Mouse (Mus musculus): Measurements from ENCODE around the gene Zfhx3. TPM values are rescaled to one million over a fixed set of nuclear protein-coding genes. Genes with fewer than 3 reads are reported as not detected.

The Zfhx3 gene
- polyA plus RNA-seq, 1 experiment from 2014 or later: 3.3 TPM

GRCm38 (mm10) chr8:107980618-107981017, 38.2 kb downstream of the Zfhx3 start:
- Histone ChIP-seq H3K9me3 (replicated peaks; ENCODE audit: control insufficient read depth, low read length) (no peaks in the 10 kb centered on the region), H3K36me3 (ENCODE audit: control insufficient read depth, insufficient read depth) (no peaks in the 10 kb centered on the region), H3K4me1 (ENCODE audit: control insufficient read depth, insufficient read depth, low read length) (no peaks in the 10 kb centered on the region), H3K9ac (ENCODE audit: low read length) (no peak overlapping the region), H3K27ac (ENCODE audit: low read length) (no peak overlapping the region), H3K4me2 (ENCODE audit: low read depth, low read length) (no peak overlapping the region), H3K4me3 (ENCODE audit: low read length) (no peak overlapping the region), H3K27me3 (ENCODE audit: control insufficient read depth, insufficient read depth, low read length) (no peaks in the 10 kb centered on the region)
- no peak for ATAC-seq (replicated peaks; ENCODE audit: extremely low read depth, insufficient read depth, low FRiP score)
- whole genome bisulfite sequencing: 62% methylated on average over 10 of the region's 10 CpGs

DNA sequence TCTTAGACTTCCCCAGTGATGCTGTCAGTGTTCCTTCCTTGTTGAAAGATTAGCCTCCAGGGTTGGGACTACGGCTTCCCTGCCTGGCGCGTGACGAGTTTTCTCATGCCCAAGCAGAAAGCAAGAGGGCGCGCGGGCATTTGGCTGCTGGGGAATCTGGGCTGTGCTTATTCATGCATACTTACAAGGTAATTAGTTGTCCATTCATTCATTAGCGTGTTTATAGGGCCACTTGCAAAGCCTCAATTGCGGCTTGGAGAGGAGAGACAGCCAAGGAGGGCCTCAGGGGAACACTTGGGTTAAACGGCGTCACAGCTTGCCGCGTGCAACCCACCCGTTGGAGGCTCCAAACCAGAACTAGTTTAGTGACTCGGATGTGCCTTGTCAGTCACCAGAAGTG, 44.2 kb downstream of the Zfhx3 start:
- Histone ChIP-seq H3K4me3 (ENCODE audit: low read length) (no peak overlapping the region), H3K27ac (ENCODE audit: low read length) (no peak overlapping the region), H3K4me1 (ENCODE audit: control insufficient read depth, insufficient read depth, low read length) (no peaks in the 10 kb centered on the region), H3K27me3 (ENCODE audit: control insufficient read depth, insufficient read depth, low read length) (no peaks in the 10 kb centered on the region), H3K9me3 (replicated peaks; ENCODE audit: control insufficient read depth, low read length) (no peaks in the 10 kb centered on the region), H3K36me3 (ENCODE audit: control insufficient read depth, insufficient read depth) (no peaks in the 10 kb centered on the region), H3K9ac (ENCODE audit: low read length) (no peak overlapping the region), H3K4me2 (ENCODE audit: low read depth, low read length) (no peak overlapping the region)
- ATAC-seq (replicated peaks; ENCODE audit: extremely low read depth, insufficient read depth, low FRiP score): no peak
- 82% methylated on average over 15 of the region's 15 CpGs for WGBS

- no peak overlapping the region for H3K4me3 ChIP-seq (ENCODE audit: low read length)
- no peaks in the 10 kb centered on the region for H3K36me3 ChIP-seq (ENCODE audit: control insufficient read depth, insufficient read depth)
- H3K4me2 ChIP-seq (ENCODE audit: low read depth, low read length): no peak overlapping the region
- no peaks in the 10 kb centered on the region for H3K27me3 ChIP-seq (ENCODE audit: control insufficient read depth, insufficient read depth, low read length)
- 66% methylated on average over 10 of the region's 10 CpGs for WGBS
- ATAC-seq (replicated peaks; ENCODE audit: extremely low read depth, insufficient read depth, low FRiP score): no peak; the same call in 1 of the 2 replicates
- H3K9me3 ChIP-seq (replicated peaks; ENCODE audit: control insufficient read depth, low read length): no peaks in the 10 kb centered on the region
- no peak overlapping the region for H3K9ac ChIP-seq (ENCODE audit: low read length)
- no peak overlapping the region for H3K27ac ChIP-seq (ENCODE audit: low read length)
- no peaks in the 10 kb centered on the region for H3K4me1 ChIP-seq (ENCODE audit: control insufficient read depth, insufficient read depth, low read length)
These were observed 56.4 kb downstream of the Zfhx3 start for GRCm38 (mm10) chr8:107998874-107999273.

DNA sequence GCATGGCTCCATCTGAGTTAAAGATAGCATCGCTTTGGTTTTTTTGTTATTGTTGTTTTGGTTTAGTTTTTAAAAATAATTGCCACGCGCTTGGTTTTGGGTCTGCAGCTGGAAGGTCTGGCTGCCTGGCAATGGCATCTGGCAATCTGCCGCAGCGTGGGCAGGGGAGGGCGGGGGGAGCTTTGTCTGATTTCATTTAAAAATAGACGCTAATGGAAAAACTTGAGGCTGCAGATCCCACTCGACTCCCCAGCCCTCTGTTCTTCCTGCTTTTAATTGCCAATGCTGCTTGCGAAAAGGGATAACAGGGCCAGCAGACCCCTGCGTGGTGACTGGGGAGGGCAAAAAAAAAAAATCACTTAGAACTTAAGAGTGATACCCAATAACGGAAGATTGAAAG, 69.1 kb downstream of the Zfhx3 start:
- no peaks in the 10 kb centered on the region for H3K4me1 ChIP-seq (ENCODE audit: control insufficient read depth, insufficient read depth, low read length)
- H3K27ac ChIP-seq (ENCODE audit: low read length): no peak overlapping the region
- ATAC-seq (replicated peaks; ENCODE audit: extremely low read depth, insufficient read depth, low FRiP score): no peak
- no peaks in the 10 kb centered on the region for H3K36me3 ChIP-seq (ENCODE audit: control insufficient read depth, insufficient read depth)
- WGBS: 55% methylated on average over 11 of the region's 11 CpGs
- no peak overlapping the region for H3K9ac ChIP-seq (ENCODE audit: low read length)
- no peaks in the 10 kb centered on the region for H3K27me3 ChIP-seq (ENCODE audit: control insufficient read depth, insufficient read depth, low read length)
- H3K4me3 ChIP-seq (ENCODE audit: low read length): no peak overlapping the region
- H3K9me3 ChIP-seq (replicated peaks; ENCODE audit: control insufficient read depth, low read length): no peaks in the 10 kb centered on the region
- no peak overlapping the region for H3K4me2 ChIP-seq (ENCODE audit: low read depth, low read length)

DNA sequence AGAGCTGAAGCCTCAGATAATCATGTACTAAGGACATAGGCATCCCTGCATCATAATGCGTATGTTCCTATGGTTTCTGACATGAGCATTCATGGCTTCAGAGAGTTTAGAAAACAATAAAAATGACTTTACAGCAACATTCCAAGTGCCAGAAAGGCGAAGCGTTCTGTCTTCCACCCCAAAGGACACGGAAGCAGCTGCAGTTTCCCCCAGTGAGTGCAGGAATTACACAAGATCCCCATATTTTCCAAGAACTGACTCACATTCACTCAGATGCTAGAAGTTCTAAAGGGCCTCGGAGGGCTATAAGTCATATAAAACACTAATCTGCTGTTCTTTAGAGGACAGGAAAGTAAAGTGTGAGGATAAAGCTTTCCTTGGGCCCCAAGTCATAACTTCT, 75.3 kb downstream of the Zfhx3 start:
- H3K27ac ChIP-seq (ENCODE audit: low read length): no peak overlapping the region

GRCm38 (mm10) chr8:108019651-108020050, 77.2 kb downstream of the Zfhx3 start:
- H3K9ac ChIP-seq (ENCODE audit: low read length): no peak overlapping the region
- H3K36me3 ChIP-seq (ENCODE audit: control insufficient read depth, insufficient read depth): no peaks in the 10 kb centered on the region
- H3K4me2 ChIP-seq (ENCODE audit: low read depth, low read length): no peak overlapping the region
- H3K4me1 ChIP-seq (ENCODE audit: control insufficient read depth, insufficient read depth, low read length): no peaks in the 10 kb centered on the region
- ATAC-seq (replicated peaks; ENCODE audit: extremely low read depth, insufficient read depth, low FRiP score): no peak
- H3K9me3 ChIP-seq (replicated peaks; ENCODE audit: control insufficient read depth, low read length): no peaks in the 10 kb centered on the region
- H3K27me3 ChIP-seq (ENCODE audit: control insufficient read depth, insufficient read depth, low read length): no peaks in the 10 kb centered on the region
- H3K4me3 ChIP-seq (ENCODE audit: low read length): no peak overlapping the region
- 78% methylated on average over 3 of the region's 3 CpGs for WGBS
- no peak overlapping the region for H3K27ac ChIP-seq (ENCODE audit: low read length)

More for the DNA sequence above, 75.3 kb downstream of the Zfhx3 start:
- H3K4me1 ChIP-seq (ENCODE audit: control insufficient read depth, insufficient read depth, low read length): no peaks in the 10 kb centered on the region
- no peaks in the 10 kb centered on the region for H3K27me3 ChIP-seq (ENCODE audit: control insufficient read depth, insufficient read depth, low read length)
- H3K9me3 ChIP-seq (replicated peaks; ENCODE audit: control insufficient read depth, low read length): no peaks in the 10 kb centered on the region
- ATAC-seq (replicated peaks; ENCODE audit: extremely low read depth, insufficient read depth, low FRiP score): no peak
- no peak overlapping the region for H3K9ac ChIP-seq (ENCODE audit: low read length)
- H3K36me3 ChIP-seq (ENCODE audit: control insufficient read depth, insufficient read depth): no peaks in the 10 kb centered on the region
- WGBS: 82% methylated on average over 5 of the region's 5 CpGs
- H3K4me3 ChIP-seq (ENCODE audit: low read length): no peak overlapping the region
- no peak overlapping the region for H3K4me2 ChIP-seq (ENCODE audit: low read depth, low read length)

GRCm38 (mm10) chr8:108022404-108022803, 80.0 kb downstream of the Zfhx3 start:
- H3K27ac ChIP-seq (ENCODE audit: low read length): no peak overlapping the region
- H3K4me2 ChIP-seq (ENCODE audit: low read depth, low read length): no peak overlapping the region
- H3K27me3 ChIP-seq (ENCODE audit: control insufficient read depth, insufficient read depth, low read length): no peaks in the 10 kb centered on the region
- H3K4me1 ChIP-seq (ENCODE audit: control insufficient read depth, insufficient read depth, low read length): no peaks in the 10 kb centered on the region
- WGBS: 47% methylated on average over 4 of the region's 4 CpGs
- no peak for ATAC-seq (replicated peaks; ENCODE audit: extremely low read depth, insufficient read depth, low FRiP score)
- H3K36me3 ChIP-seq (ENCODE audit: control insufficient read depth, insufficient read depth): no peaks in the 10 kb centered on the region
- H3K9ac ChIP-seq (ENCODE audit: low read length): no peak overlapping the region
- H3K9me3 ChIP-seq (replicated peaks; ENCODE audit: control insufficient read depth, low read length): no peaks in the 10 kb centered on the region; the same call in 1 of the 2 replicates
- no peak overlapping the region for H3K4me3 ChIP-seq (ENCODE audit: low read length)

- Histone ChIP-seq H3K36me3 (ENCODE audit: control insufficient read depth, insufficient read depth) (no peaks in the 10 kb centered on the region), H3K4me1 (ENCODE audit: control insufficient read depth, insufficient read depth, low read length) (no peaks in the 10 kb centered on the region), H3K4me3 (ENCODE audit: low read length) (no peak overlapping the region), H3K9ac (ENCODE audit: low read length) (no peak overlapping the region), H3K27me3 (ENCODE audit: control insufficient read depth, insufficient read depth, low read length) (no peaks in the 10 kb centered on the region), H3K9me3 (replicated peaks; ENCODE audit: control insufficient read depth, low read length) (no peaks in the 10 kb centered on the region; the same call in 1 of the 2 replicates), H3K4me2 (ENCODE audit: low read depth, low read length) (no peak overlapping the region), H3K27ac (ENCODE audit: low read length) (no peak overlapping the region)
- WGBS: 66% methylated on average over 4 of the region's 4 CpGs
- no peak for ATAC-seq (replicated peaks; ENCODE audit: extremely low read depth, insufficient read depth, low FRiP score)
These were observed 81.9 kb downstream of the Zfhx3 start for GRCm38 (mm10) chr8:108024331-108024730.

DNA sequence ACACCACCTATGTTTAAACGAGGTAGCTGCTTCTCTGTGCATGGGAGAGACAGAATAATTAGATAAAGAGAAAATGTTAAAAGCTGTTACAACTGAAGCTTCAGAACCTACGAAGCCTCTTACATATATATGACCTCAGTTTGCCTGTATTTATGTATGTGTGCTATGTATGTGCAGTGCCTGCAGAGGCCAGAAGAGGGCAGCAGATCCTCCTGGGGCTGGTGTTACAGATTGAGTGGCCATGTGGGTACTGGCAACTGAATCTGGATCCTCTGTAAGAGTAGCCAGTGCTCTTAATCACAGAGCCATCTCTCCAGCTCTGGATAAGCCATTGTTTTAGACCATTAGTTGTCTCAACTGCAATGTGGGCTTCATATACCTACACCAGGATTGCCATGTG, 82.8 kb downstream of the Zfhx3 start:
- Histone ChIP-seq H3K27ac (ENCODE audit: low read length) (no peak overlapping the region), H3K9ac (ENCODE audit: low read length) (no peak overlapping the region), H3K36me3 (ENCODE audit: control insufficient read depth, insufficient read depth) (no peaks in the 10 kb centered on the region), H3K27me3 (ENCODE audit: control insufficient read depth, insufficient read depth, low read length) (no peaks in the 10 kb centered on the region), H3K4me2 (ENCODE audit: low read depth, low read length) (no peak overlapping the region), H3K9me3 (replicated peaks; ENCODE audit: control insufficient read depth, low read length) (no peaks in the 10 kb centered on the region; the same call in 1 of the 2 replicates), H3K4me3 (ENCODE audit: low read length) (no peak overlapping the region), H3K4me1 (ENCODE audit: control insufficient read depth, insufficient read depth, low read length) (no peaks in the 10 kb centered on the region)
- no peak for ATAC-seq (replicated peaks; ENCODE audit: extremely low read depth, insufficient read depth, low FRiP score)
- 81% methylated on average over 2 of the region's 2 CpGs for WGBS

Data from heart, embryonic 16.5 days (tissue).